Comparison of ENCODE assay signal across 13 mouse cellular contexts in the genomic region with DNA sequence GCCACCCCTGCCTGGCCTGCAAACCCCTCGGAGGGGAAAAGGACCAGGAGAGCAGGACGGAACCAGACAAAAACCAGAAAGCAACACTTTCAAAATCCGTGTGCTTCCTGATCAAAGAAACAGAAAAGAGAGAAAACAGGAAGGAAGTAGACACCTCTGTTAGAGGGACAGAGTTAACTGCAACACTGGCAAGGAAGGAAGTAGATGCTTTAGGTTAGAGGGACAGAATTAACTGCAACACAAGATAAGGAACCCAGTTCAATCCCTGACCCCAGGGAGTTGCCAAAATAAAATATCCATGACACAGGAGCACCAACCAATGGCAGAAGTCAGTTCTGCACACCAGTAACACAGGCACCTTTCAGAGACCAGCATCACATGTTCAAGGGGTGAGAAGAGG.
"Had no signal": no experiment of that assay in that cellular context is flagged by ENCODE, and none has a peak within 500 bp of the region (broad histone marks: within the 10 kb centered on the region; RNA-seq: fewer than 3 reads in every experiment).

No protein-coding gene starts in this region.

- ATAC-seq: midbrain, embryonic 15.5 days had no signal

- H3K4me2 ChIP-seq: limb, embryonic 13.5 days; liver, embryonic 15.5 days; lung, embryonic 14.5 days; midbrain, embryonic 15.5 days; neural tube, embryonic 12.5 days had no signal

- H3K27ac ChIP-seq: layer of hippocampus, adult 2 months; limb, embryonic 13.5 days; liver, embryonic 15.5 days; macrophage; midbrain, embryonic 15.5 days; neural tube, embryonic 12.5 days; stomach, postnatal 0 days had no signal

- H3K4me1 ChIP-seq: limb, embryonic 13.5 days; midbrain, embryonic 15.5 days; neural tube, embryonic 12.5 days had no signal

- H3K27me3 ChIP-seq: limb, embryonic 13.5 days; liver, embryonic 15.5 days; midbrain, embryonic 15.5 days; neural tube, embryonic 12.5 days had no signal

- H3K9me3 ChIP-seq: limb, embryonic 13.5 days; liver, embryonic 15.5 days; midbrain, embryonic 15.5 days; neural tube, embryonic 12.5 days had no signal

- DNase-seq: kidney, adult 18-20 months; kidney, postnatal 10 days; kidney, postnatal 4 days; left cerebral cortex, postnatal 4 days; lung, embryonic 14.5 days; lung, postnatal 14 days had no signal

- H3K9ac ChIP-seq: limb, embryonic 13.5 days; liver, embryonic 15.5 days; lung, embryonic 14.5 days; midbrain, embryonic 15.5 days; neural tube, embryonic 12.5 days had no signal

- H3K4me3 ChIP-seq: layer of hippocampus, adult 2 months; limb, embryonic 13.5 days; liver, embryonic 15.5 days; midbrain, embryonic 15.5 days; neural tube, embryonic 12.5 days had no signal
